Mouse (Mus musculus): ENCODE data around the gene Obscn.

The Obscn gene

DNA sequence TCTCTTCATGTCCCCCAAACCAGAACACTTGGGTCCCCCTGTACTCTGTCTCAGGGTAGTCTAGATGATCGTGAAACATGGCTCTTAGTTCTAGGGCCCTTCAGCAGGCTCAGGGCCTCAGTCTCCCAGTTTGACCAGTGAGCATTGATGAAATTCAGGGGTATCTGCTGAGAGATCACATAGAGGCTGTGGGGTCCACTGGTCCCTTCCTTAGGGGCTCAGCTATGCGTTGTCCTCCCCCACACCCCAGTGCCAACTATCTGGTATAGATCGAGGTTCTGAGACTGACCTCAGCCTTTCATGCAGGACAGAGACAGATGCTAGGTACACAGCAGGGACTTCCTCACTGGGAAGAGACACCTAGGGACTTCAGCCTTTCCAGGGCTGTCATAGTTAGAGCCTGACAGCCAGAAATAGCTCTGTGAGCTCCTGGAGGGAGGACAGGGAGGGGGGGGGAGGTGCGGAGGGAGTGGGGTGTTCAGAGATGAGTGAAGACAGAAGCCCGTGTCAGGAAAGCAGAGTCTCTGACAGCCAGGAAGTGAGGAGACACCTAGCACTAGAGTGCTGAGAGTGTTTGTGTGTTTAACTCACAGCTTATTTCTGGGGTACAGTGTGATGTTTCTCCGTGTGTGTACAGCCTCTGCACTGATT is 152.4 kb downstream of the Obscn start:
- DNase-seq (ENCODE audit: low read depth), result no peak

DNA sequence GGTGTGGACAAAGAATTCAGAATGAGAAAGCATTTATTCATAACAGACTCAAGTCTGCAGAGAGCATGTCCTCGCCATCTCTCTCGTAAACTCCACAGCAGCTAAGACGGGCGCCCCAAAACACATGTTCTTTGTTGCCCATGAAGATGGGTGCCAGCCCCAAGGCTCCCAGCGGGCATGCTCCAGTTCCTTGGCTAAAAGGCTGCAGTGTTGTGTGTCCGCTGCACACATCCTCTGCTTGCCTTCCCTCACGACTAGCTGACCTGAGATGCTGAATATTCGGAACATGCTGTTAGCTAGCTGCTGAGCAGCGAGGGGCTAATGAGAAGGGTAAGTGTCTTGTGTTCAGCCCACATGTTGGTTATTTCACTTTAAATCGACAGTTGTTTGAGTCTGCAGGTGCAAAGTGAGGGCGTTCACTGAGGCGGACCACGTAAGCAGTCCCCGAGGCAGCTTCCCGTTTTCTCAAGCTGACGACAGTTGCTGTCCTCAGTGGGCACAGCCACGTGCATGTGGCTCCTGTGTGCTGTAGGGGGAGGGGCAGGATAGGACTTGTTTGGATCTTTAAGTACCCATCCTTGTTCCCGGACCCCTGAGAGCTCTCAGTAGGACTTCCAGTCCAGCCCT is 153.6 kb downstream of the Obscn start:
- DNase-seq (ENCODE audit: low read depth), result no peak

DNA sequence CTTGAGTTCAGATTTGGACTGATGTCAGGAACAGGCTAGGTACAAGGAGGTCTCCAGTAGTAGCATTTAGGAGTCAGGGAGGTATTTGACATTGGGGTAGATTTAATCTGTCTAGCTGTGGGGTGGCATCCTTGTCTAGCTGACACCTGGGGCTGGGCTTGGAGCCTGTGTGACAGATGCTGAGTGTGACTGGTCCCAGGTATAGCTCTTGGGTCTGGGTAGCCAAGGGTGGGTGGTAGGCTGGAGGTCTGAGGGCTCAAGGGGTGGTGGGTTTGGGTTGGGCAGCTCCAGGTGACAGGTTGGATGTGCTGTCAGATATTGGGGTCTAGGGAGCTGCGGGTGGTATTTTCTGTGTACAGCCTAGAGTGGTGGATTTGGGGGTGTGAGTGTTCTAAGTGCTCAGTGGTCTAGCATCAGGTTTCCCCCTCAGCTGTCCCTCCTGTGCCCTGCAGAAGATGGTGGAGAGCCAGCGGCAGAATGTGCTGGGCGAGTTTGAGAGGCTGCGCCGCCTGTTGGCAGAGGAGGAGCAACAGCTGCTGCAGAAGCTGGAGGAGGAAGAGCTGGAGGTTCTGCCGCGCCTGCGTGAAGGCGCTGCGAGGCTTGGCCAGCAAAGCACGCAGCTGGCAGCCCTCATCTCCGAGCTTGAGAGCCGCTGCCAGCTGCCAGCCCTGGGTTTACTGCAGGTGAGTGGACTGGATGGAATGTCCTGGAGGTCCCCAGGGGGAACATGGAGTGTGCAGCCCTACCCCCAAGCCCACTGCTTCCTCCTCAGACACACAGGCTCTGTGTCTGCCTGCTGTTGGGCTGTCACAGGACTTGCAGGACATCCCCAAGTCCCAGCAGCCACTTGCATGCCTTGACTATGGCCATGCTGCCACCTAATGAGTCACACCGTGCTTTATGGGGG is 154.4 kb downstream of the Obscn start:
- peak; percentile 56 for DNase-seq (ENCODE audit: low read depth)

DNA sequence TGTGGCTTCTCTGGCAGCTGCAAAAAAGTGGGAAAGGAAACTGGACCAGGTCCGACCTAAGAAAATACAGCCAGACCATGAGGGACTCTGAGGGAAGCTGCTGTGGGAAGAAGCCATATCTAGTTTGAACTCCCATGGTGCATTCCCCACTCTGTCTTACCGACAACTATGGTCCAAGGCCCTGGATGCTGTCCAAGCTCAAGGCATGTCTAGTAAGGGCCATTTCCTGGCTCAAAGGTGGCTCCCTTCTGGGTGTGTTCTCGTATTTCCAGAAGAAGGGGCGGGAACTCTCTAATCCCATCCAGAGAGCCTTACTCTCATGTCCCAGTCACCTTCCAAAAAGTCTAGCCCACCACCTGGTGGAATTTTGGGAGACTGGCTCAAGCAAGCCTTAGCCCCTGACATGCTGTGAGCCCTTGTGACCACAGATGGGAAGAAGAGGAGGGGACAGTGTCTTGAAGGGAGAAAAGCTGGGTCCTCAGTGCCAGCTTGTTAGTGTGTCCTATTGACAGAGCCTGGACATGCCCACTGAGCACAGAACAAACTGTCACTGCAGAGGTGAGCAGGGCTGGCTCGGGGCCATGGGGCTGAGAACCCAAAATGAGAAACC is 155.7 kb downstream of the Obscn start:
- DNase-seq (ENCODE audit: low read depth), result no peak

DNA sequence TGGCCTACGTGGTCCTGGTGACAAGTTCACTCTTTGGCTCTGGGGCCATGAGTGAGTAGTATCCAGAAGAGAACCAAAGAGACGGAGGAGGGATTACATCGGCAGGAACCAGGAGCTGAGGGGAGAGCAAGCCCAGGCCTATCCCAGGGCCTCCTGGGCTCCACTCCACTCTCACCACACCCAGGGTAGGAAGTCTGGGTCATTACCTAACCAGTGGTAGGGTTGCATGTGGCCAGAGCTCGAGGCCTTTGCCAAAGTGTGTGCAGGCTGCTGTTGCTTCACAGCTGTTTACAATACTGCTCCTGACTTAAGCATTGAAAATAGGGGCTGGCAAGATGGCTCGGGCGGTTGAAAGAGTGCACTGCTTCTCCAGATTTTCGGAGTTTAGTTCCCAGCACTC is 156.5 kb downstream of the Obscn start:
- DNase-seq (ENCODE audit: low read depth), result peak; percentile 83

DNA sequence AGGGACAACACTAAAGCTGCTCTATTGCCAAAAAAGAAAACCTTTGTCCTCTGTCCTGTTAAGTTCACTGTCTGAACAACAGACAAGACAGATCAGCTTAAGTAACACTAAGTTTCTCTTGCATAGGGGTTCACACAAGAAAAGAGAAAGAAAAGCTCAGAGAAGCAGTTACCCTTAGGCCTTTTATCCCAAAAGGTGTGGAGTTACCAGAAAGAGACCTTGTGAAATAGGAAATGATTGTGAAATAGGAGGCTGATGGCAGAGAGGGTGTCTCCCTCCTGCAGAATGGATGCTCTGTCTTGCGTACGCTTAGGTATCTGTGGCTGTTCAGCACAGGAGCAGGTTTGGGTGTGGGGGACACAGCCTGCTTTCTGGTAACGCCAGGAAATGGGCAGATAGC is 157.0 kb downstream of the Obscn start:
- DNase-seq (ENCODE audit: low read depth), result no peak

DNA sequence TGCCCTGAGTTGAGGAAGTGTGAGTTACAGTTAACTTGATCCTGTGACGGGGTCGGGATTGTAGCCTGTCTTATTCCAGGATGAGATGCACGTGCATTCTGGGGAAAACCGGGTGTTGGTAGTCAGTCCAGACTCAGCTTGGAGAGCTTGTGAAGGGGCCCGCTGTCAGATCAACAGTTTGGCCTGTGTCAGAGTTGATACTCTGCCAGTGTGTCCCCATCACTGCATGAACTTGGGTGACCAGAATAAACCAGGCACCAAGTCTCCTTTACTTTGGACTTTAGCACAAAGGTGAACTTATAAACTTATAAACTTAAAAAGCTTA is 157.5 kb downstream of the Obscn start:
- no peak for DNase-seq (ENCODE audit: low read depth)

DNA sequence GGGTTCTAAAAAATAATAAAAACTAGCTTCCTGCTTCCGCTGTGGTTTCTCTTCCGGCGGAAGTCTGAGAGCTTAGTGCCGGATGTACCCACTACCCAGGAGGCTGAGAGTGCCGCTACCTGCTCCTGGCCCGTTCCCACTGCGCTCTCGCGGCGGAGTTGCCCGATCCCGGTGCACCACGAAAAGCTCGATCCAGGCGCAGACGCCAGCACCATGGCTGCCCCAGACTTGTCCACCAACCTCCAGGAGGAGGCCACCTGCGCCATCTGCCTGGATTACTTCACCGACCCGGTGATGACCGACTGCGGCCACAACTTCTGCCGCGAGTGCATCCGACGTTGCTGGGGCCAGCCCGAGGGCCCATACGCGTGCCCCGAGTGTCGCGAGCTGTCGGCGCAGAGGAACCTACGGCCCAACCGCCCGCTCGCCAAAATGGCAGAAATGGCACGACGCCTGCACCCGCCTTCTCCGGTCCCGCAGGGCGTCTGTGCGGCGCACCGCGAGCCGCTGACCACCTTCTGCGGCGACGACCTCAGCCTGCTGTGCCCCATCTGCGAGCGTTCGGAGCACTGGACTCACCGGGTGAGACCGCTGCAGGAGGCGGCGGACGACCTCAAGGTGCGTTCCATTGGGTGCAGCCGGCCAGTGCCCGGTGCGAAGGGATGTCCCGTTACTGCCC is 158.0 kb downstream of the Obscn start, which contains the start of gene Trim11:
Gene Trim11, plus strand, starts transcription at position 67 of the 679 bp plus-strand sequence.
- no peak for DNase-seq (ENCODE audit: low read depth)

DNA sequence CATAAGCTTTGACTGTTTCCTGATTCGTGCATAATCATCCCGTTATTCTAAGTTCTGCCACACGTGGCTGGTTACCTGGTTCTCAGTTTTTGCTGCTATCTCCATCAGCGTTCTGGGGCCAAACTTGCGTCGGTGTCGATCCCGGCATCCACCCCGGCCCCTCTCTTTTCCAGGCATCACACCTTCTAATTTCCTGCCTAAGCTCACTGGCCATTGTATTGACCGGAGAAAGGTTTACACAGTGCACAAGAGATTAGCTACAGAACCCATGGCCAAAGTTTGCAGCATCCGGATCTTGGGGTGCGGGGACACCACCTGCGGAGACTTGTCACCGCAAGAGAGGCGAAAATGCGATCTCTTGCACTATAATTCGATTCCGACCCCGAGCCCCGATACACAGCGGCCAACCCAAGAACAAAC is 158.6 kb downstream of the Obscn start:
- DNase-seq (ENCODE audit: low read depth), result no peak

DNA sequence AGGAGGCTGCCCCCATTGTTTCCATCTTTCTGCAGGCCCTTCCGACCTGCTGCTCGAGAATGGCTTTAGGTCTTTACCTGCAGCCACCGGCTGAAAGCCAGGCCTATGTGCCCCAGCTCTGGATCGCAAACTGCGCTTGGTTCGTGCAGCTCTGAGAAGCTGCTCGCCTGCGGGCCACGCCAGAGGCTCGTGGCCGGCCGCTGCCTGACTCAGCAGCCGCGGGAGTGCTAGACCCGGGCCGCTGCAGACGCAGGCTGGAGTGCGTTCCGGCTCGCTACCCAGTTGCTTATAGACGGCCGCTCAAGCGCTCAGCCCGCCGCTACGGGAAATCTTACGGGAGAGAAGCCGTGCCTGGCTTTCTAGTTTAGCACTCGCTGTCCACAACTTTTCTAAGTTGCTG is 159.1 kb downstream of the Obscn start:
- DNase-seq (ENCODE audit: low read depth), result no peak

DNA sequence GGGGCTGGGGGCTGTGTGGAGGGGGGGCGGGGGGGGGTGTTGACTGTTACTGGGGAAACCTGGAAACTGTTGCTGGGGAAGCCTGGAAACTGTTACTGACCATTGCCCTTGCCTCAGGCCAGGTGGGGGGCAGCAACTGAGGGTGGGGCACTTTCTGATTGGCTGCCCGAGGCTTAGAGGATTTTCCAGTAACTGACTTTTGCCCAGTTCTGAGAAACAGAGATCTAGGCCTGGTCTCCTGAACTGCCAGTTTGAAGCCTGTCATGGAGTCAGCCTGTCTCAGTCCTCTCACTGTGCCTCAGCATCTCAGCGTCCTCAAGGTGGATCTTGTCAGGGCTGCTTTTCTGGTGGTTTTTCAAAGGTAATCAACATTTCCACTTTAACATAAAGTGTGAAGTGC is 161.8 kb downstream of the Obscn start:
- no peak for DNase-seq (ENCODE audit: low read depth)

DNA sequence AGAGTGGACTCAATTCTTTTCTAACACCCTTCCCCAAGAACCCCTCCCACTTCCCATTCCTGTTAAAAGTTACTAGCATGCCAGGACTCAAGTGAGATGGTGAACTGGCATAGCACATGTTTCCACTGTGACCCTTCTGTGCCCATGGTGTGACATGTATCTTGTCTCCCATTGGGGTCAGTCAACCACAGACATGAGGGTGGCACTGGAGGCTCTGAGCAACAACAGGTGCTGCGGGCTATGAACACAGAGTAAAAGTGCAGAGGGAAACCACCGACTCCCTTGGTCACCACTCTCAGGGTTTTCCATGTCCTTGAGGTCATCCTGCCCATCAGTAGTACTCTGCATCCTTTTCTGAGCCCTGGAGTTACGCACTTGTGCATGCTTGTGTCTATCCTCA is 164.4 kb downstream of the Obscn start:
- no peak for DNase-seq (ENCODE audit: low read depth)

DNA sequence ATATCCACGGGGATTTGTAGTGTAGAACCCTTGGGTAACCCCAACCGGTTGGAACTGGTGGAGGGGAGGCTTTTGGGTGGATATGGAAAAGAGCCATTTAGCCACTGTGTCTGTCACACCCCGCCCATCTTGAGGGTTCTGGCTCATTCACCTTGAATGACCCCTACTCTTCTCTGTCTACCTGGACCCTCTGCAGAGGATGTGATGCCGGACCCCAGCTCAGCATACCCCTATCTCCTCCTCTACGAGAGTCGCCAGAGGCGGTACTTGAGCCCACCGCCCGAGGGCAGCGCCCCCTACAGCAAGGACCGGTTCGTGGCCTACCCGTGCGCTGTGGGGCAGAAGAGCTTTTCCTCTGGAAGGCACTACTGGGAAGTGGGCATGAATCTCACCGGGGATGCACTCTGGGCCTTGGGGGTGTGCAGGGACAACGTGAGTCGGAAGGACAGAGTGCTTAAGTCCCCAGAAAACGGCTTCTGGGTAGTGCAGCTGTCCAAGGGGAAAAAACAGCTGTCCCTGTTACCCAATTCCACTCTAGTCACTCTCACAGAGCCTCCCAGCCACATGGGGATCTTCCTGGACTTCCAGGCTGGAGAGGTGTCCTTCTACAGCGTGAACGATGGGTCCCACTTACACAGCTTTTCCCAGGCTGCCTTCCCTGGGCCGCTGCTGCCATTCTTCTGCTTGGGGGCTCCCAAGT is 165.2 kb downstream of the Obscn start:
- DNase-seq (ENCODE audit: low read depth), result no peak

DNA sequence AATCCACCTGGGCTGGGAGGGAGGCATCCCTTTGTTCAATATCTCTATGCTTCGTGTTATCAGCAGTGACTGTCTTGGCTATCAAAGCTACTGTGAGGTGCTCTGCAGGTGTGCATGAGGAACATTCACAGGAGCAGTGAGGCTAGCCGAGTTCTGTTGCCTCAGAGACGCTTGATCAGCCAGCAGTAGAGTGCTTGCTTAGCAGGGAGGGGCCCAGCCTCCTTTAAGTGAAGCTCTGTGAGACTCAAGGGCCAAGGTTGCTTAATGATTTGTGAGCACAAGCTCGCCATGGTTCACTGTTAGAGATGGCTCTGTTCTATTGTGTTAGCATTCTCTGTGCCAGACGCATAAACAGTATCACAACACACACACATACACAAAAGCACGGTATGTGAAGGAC is 166.5 kb downstream of the Obscn start:
- no peak for DNase-seq (ENCODE audit: low read depth)

DNA sequence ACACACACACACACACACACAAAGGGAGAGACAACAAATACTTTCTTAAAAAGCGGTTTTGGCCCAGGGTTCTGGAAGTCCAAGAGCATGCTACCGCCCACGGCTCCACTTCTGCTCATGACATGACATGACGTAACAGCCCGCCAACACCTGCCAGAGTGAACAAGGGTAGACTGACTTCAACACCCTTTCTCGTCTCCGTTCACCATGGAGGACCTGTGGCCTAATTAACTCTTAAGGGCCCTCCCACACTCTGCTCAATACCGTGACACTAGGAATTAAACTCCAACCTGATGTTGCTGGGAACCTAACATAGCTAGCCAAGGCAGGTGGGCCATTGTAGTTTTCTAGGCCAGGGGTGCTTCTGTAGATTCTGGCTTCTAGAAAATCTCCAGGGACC is 167.2 kb downstream of the Obscn start:
- DNase-seq (ENCODE audit: low read depth), result no peak

DNA sequence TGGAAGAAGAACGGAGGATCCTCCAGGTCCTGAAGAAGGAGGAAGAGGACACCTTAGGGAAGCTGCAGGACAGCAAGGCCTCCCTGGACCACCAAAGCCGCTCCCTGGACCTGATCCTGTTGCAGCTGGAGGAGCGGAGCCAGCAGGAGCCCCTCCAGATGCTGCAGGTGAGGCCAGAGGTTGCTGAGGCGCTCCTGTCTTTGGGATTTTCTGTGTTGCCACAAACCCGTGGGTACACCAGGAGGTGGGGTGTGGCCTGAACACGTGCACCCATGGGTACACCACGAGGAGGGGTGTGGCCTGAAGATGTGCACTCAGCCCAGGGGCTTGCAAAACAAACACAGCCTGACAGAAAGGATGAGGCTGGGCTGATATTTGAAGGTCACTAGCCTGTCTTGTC is 167.7 kb downstream of the Obscn start:
- no peak for DNase-seq (ENCODE audit: low read depth)

DNA sequence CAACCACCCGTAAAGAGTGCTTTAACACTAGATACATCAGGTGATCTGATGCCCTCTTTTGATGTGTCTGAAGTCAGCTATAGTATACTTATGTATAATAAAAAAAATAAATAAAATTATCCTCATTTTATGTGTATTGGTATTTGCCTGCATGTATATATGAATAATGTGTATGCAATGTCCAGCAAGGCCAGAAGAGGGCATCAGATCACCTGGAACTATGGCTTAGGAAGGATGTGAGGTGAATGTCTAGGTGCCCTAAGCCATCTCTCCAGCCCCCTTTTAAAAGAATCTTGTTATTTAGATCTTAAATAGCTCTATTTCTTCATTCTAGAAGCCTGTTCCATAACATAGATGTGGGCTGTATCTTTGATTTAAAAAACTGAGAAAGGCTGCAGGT is 168.9 kb downstream of the Obscn start:
- DNase-seq (ENCODE audit: low read depth), result no peak

DNA sequence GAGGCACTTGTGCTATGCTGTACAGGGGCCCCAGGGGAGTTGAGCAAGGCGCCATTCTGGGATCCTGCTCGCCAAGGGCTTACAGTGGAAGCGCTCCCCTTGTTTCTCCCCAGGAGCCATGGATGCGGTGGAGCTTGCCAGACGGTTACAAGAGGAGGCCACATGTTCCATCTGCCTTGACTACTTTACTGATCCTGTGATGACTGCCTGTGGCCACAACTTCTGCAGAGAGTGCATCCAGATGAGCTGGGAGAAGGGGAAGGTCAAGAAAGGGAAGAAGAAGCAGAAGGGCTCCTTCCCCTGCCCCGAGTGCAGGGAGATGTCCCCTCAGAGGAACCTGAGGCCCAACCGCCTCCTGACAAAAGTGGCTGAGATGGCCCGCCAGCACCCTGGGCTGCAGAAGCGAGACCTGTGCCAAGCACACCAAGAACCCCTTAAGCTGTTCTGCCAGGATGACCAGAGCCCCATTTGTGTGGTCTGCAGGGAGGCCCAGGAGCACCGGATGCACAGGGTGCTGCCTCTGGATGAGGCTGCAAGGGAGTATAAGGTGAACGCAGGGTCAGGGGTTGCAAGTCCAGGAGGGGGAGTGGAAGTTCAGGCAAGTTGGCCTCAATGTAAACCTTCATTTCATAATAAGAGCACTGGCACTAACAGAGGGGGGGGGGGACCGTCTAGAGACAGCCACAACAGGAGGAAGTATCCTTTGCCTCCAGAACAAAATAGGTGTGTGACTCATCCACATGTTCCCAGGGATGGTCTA is 171.0 kb downstream of the Obscn start:
- no peak for DNase-seq (ENCODE audit: low read depth)

DNA sequence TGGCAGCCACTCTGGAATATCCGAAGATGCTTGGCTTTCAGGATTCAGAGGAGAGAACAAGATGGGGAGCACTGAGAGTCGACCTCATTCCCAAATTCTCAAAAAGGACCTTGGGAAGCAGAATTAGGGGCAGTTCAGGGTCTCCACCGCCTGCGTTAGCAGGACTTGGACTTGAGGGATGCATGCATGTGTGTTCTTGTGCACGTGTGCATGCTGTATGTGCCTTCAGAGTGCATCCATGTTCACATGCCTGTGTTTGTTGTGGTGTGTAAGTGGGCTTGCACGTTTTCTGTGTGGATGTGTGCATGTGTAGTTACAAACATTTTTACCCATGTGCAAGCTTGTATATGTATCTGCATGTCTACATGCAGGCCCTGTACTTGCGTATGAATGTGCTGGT is 172.0 kb downstream of the Obscn start:
- no peak for DNase-seq (ENCODE audit: low read depth)

DNA sequence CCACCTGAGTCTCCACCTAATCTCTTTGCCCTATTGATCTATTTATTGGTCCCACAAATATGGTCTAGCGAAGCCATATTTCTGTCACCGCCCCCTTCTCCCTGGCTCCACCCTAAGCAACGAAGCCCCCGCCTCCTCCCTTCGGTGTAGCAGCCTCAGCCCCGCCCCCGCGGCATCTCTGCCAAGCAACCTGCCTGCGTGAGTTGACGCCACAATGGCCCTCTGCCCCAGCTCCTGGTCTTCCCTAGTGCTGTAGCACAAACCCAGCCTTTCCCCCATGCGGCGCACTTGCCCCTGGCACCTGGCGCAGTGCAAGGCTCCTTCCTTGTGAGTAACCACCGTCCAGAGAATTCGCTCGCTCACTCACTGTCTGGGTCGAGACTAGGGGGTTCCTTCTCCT is 172.7 kb downstream of the Obscn start:
- no peak for DNase-seq (ENCODE audit: low read depth)
